Mouse (Mus musculus): ENCODE measurements at regions not wholly inside any gene's neighbourhood (a gene's known extent, or its start where the extent isn't known, plus 50 kb on each side); places are given as distances from the start of the nearest gene placed in this dataset.

- TF ChIP-seq TAL1 (conservative IDR thresholded peaks at IDR 0.05; ENCODE audit: low read depth, low read length) (no peak), CTCF (IDR thresholded peaks at IDR 0.05; ENCODE audit: low read depth, low read length) (no peak), GATA1 (IDR thresholded peaks at IDR 0.05; ENCODE audit: borderline replicate concordance, low read length) (no peak), POLR2AphosphoS5 (IDR thresholded peaks at IDR 0.05; ENCODE audit: insufficient replicate concordance, low read depth, low read length) (no peak), GATA2 (IDR thresholded peaks at IDR 0.05; ENCODE audit: borderline replicate concordance, low read depth, low read length) (no peak)
Observed at GRCm38 (mm10) chr1:193721850-193722249, 351.8 kb upstream of the Camk1g start.
